Mouse (Mus musculus): ENCODE measurements at regions not wholly inside any gene's neighbourhood (a gene's known extent, or its start where the extent isn't known, plus 50 kb on each side); places are given as distances from the start of the nearest gene placed in this dataset.

- TF ChIP-seq POLR2A (IDR thresholded peaks at IDR 0.05; ENCODE audit: low read depth, low read length) (no peak), CTCF (IDR thresholded peaks at IDR 0.05; ENCODE audit: extremely low read depth, insufficient read length, insufficient replicate concordance, low read depth, low read length) (no peak)
Measured at GRCm38 (mm10) chr9:63851809-63852208, 94.0 kb upstream of the Smad3 start.
